Mouse (Mus musculus): Measurements from ENCODE around the gene Eras.
"Not testable (repeated sequence)": the region's sequence is repeated elsewhere in the genome, so short reads cannot be mapped to it uniquely, and the experiment has no call there.

GRCm38 (mm10) chrX:7917960-7918359, 10.4 kb downstream of the Eras start:
- TF ChIP-seq HCFC1 (IDR thresholded peaks at IDR 0.05; ENCODE audit: borderline replicate concordance, insufficient read depth, low read length); ZC3H11A (IDR thresholded peaks at IDR 0.05; ENCODE audit: borderline replicate concordance, low read depth, low read length); MAFK (IDR thresholded peaks at IDR 0.05; ENCODE audit: insufficient read depth, low read depth, low read length); ZNF384 (IDR thresholded peaks at IDR 0.05; ENCODE audit: low read depth, low read length): not testable (repeated sequence)
